Mouse (Mus musculus) G1E-ER4 (cell line): ENCODE results near the gene Raver1. TPM values are rescaled to one million over a fixed set of nuclear protein-coding genes. Genes with fewer than 3 reads are reported as not detected.

Source experiments
- GATA1 ChIP-seq: IDR thresholded peaks from one replicate; pipeline ENCODE4 v1.8.0; 2012; ENCODE audit warnings: low read length, inconsistent platforms
- polyA plus RNA-seq: library from polyadenylated mRNA; stranded (reverse); fragments of >175 nt; gene quantifications from 2 replicates; pipeline ENCODE4 v1.2.3, GENCODE M21; 2012

The Raver1 gene
- 0.84 and 2.5 TPM in 2 replicates for polyA plus RNA-seq

DNA sequence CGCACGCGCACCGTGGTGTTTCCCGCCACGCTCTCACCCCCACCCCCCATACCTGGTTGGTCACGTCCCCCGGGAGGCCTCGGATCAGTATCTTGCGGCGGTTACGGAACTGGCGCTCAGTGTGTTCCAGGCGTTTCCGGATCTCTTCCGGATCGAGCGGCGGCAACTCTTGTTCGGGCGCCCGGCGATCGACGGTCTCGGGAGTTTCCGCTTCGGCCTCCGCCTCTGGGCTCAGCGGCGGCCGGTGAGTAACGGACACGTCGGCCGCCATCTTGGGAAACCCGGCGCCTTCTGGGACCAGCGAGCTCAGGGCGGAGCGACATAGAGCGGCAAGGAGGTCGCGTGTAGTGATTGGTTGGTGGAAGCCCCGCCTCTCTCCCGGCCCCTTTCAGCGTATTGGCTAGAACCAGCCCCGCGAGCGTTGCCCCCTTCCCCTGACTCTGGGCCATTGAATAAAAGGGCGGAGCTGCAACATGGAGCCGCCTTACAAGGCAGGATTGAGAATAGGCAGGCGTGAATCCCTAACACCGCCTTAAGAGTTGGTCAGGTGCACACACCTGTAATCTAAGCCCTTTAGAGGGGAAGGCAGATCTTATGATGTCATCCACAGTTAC is at the start of gene Raver1, which contains the start of gene Gm38431:
Raver1 (minus strand) TSS at position 302 of the 614 bp plus-strand sequence.
Gm38431 (minus strand) TSS at position 291 of the 614 bp plus-strand sequence.
- TF ChIP-seq GATA1, result no peak

DNA sequence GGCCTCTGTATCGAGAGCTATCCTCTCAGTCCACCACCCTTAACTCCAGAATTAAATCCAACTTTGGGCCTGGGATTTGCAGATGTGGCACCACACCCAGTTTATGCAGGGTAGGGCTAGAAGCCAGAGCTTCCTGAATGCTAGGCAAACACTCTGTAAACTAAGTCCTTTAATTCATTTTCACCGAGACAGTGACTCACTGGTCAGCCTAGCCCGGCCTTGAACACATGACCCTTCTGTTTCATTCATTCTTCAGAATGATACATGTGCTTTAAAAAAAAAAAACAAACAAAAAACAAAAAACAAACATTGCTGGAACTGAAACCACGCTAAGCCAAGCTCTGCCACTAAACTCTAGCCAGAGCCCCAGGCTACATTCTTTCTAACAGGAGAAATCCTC is 46.6 kb upstream of the Raver1 start:
- no peak for TF ChIP-seq GATA1

DNA sequence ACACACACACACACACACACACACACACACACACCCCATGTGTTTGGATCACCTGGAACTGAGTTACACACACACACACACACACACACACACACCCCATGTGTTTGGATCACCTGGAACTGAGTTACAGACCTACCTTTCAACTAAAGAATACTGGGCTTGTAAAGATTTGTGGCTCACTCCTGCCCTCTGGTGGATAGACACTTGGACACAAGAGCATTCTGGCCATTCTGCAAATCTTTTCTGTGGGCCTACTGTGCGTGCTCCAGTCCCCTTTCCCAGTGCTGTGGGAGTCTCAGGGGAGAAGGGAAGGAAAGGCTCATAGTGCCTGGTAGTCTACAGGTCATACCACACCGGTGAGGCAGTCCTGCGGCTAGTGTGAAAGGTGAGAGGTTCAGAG is 45.4 kb upstream of the Raver1 start:
- TF ChIP-seq GATA1, result no peak

DNA sequence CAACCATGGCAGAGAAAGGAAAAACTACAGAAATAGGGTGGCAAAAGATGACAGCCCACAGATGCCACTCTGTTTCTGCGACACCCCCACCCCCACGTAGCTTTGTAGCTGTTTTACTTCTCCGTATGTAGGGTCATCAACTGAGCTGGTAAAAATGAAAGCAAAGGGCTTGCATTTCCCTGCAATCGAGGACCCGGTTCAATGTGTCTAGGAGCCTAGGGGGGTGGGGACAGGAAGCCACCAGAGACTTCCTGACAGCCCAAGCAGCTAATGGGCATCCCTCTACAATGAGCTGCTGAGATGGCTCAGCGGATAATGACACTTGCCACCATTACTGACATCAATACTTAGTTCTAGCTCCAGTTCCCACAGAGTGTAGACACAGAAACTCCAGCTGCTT is 44.6 kb upstream of the Raver1 start:
- no peak for TF ChIP-seq GATA1

DNA sequence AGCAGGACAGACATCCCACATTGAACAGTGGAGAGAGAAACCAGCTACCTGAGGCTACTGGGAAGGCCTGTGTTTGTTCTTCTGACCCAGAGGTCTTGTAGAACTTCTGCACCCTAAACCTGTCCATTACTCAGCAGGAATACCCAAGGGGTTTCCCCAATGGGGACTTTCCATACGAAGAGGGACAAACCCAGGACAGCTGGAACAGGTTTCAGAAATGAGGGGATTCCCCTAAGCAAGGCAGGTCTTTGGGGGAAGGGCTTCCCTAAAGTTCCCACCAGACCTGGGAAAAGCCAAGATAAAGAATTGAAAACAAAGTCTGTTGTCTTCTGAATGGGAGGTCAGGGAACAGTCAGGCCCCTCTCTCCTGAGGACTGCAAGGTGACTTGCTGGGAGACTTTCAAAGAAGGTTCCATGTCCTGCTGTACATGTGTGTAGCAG is 44.2 kb upstream of the Raver1 start:
- TF ChIP-seq GATA1, result no peak

DNA sequence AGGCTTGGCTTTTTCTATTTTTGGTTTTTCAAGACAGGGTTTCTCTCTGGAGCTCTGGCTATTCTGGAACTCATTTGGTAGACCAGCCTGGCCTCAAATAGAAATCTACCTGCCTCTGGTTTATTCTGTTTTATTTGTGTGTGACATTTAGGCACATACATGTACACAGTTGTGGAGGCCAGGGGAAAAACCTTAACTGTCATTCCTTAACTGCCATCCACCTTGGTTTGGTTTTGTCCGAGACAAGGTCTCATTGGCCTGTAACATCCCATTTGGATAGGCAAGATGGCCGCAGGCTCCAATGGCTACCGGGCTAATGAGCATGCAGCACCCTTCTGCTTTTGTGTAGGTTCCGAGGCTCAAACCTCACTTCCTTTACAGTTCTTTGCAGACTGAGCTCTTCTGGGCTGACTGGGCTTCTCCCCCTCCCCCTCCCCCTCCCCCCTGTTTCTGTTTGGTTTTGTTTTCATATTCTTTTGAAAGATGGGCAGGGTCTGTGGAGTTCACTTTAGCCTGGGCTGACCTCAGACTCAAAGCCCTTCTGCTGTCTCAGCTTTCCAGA is 43.6 kb upstream of the Raver1 start:
- no peak for TF ChIP-seq GATA1

DNA sequence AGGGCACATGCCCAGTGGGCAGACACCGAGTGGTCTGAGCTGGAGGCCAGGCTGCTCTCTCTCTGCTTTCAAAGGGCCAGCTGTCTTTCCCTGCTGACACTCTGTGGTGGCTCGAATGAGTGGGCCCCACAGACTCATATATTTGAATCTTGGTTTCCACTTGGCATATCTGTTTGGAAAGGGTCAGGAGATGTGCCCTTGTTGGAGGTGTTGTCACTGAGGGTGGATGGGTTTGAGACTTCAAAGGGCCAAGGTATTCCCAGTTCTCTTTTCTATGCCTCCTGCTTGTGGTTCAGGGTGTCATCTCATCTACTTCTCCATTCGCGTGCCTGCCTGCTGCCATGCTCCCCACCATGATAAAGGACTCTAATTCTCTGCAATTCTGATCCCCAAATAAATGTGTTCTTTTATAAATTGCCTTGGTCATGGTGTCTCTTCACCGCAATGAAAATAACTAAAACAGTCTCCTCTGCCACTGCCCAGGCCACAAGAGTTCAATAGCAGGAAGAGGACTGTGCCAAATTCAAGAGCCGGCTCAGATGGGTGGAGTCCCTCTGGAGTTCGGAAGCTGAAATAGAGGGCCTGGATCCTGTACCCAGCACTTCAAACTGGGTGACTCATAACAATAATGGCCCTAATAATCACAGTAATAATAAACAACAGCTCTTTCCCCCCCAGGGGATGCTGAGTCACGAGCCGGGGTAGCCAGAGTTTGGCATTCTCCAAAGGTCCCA is 43.0 kb upstream of the Raver1 start:
- no peak for TF ChIP-seq GATA1

DNA sequence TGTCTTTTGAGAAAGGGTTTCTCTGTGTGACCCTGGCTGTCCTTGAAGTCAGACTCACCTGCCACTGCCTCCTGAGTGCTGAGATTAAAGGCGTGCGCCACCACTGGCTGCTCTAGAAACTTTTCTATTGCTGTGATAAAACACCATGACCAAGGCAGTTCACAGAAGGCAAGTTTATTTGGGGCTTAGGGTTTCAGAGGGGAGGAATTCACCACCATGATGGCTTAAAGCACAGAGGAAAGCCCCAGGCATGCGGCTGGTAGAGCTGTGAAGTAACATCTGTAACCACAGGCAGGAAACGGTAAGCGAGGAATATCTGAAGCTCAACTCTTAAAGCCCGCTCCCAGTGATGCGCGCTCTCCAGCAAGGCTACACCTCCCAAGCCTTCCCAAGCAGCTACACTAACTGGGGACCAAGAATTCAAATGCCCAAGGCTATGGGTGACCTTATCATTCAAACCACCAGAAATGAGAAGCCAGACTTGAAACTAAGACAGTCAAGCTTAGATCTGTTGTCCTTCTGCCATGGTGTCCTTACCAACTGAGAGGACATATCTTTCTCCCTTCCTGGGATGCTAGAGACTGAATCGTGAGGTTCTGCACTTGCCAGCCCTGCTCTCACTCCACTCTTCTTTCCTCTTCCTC is 41.4 kb upstream of the Raver1 start:
- no peak for TF ChIP-seq GATA1

DNA sequence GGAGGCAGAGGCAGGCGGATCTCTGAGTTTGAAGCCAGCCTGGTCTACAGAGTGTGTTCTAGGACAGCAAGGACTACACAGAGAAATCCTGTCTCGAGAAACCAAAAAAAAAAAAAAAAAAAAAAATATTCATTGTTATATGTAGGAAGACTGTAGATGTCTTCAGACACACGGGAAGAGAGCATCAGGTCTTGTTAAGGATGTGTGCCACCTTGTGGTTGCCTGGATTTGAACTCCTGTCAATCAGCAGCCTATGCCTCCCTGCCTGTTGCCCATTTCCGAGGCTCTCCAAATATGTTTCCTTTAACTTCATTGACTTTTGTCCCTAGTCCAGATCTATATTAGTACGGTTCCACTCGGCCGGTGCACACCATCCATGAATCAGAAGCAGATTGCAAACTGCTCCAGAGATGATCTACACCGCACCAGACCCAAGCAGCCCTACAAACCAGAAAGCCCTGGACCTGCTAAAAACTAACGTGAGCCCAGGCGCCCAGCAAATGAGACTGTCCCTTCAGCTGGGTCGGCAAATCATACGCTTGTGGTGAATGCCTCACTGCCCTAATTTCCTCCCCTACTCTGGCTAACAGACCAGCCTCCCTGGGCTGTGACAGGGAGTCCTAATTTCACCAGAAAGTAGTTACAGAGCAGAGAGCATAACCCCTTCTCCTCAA is 40.4 kb upstream of the Raver1 start:
- TF ChIP-seq GATA1, result no peak

DNA sequence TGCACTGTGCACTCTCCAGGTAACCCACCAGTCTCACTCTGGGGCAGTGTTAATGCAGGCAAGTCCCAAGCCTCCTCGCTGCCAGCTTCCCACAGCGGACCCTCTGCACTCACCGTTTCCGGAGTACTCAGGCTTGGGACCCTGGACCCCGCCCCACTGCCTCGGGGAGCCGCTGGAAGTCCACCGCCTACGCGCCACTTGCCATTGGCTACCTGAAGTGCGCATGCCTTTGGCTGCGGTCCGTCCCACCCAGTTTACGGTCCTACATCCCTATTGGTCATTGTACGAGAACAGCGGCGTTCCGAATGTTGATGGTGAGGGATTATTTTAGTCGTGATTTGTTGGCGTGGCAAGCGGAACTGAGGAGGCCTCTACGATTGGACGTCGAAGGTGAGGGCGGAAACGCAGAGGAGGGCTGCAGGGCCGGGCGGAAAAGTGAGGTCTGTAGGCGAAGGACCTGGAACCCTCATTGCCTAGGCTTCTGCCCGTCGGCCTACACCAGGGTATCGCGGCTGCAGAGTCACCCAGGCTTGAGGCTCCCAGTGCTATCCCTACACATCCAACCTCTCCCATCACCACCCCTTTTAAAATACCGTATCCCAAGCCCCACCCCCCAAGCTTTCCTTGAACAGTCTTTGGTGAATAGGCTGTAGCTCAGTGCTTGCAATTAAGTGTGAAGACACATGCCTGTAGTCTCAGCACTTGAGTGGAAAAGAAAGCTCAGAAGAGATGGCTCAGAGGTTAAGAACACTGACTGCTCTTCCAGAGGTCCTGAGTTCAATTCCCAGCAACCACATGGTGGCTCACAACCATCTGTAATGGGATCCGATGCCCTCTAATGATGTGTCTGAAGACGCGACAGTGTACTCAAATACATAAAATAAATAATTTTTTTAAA is 39.5 kb upstream of the Raver1 start, which contains the start of gene Tyk2:
Tyk2 (minus strand) TSS at position 185 of the 898 bp plus-strand sequence.
- TF ChIP-seq GATA1, result no peak

DNA sequence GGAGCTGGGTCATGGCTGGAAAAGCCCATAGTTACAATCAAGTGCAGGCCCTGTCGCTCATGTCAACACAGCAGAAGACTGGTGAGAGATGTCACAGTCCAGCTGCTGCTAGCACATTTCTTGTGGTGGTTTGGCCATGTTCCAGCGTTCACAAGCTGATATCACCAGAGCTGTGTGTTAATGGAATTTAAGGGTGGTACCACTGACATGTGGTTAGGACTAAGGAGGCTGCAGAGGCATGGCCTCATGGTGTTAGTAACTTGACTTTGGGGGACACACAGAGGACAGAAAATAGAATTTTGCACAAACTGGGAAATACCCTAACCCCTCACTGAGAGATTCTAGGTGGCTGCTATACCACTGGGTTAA is 34.4 kb upstream of the Raver1 start:
- TF ChIP-seq GATA1, result no peak

DNA sequence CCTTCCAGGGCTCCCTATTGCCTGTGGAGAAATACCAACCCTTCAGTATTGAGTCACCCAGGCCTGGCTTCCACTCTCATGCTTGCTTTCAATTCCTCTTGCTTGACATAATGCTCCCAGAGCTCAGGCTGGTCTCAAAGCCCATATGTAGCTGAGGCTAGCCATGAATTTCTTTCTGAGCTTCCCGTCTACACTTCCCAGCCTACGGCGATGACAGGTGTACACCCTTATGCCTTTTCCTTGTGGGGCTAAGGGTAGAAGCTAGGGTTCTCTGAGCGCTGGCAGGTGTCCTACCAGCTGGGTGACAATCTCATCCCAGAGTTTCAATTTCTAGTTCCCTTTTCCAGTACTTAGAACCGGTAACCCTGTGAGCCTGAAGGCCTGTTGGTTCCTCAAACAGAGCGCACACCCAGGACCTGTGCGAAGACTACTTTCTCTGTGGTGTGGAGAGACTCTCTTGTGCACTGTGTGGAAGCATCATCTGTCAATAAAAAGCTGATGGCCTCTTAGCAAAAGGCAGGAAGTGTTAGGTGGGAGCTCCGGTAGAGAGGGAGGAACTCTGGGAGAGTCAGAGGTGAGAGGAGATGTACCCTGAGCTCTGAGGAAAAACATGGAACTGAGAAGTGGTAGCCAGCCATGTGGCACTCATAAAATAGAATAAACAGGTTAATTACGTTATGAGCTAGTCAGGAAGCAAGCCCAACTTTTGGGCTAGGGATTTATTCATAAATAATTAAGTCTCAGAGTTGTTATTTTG is 33.9 kb upstream of the Raver1 start:
- no peak for TF ChIP-seq GATA1

DNA sequence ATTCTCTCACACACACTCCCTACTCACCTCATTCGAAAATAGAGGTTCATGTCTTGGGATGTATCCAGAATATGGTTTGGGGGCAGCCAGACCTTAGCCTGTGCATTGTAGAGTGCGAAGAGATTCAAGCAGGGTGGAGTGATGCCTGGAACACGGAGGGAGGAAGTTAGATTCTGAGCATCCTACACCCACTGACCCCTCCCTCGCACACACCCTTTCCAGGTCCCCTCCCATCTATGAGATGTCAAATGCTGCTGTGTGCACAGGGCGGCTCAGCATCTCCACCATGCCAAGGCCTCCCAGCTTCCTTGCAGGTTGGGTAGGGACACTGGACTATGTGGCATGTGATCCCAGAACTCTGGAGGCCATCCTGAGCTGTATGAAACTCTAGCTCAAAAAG is 33.0 kb upstream of the Raver1 start:
- TF ChIP-seq GATA1, result no peak

DNA sequence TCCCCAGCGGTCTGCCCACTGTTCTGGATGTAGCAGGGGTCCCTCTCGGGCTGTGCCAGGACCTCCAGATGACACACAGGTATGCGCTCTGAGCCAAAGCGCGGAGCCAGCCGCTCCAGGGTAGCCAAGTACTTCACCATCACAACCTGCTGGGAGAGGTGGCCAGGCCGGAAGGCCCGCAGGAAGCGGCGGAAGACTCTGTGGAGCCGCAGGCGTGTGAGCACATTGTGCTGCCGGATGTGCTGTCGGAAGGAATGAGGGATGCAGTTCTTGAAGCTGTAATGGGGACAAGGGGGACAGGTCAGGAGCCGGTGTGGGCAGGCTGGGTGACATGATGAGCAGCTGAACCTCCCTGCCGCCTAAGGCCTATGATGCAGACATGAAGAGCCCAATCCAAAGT is 29.7 kb upstream of the Raver1 start:
- TF ChIP-seq GATA1, result no peak
